In the genomic region with DNA sequence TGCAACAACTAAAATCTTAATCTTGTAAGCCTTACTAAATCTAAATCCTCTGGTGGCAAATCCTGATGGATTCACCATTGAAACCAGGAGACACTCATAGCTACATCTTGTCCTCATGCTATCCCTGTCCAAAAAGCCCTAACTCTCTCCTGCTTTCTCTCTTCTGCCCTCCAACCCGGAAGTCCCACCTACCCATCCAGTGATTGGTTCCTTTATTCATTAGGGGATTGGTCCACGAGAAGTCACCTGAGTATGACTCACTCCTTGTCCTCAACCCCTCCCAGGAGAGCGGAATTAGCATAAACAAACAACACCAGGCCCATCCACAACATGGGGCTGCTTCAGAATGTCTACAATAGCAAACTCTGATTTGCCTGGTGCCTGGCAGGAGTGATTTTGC, we compare ENCODE assay signal across 26 mouse cellular contexts.
DNase-seq lines count a peak whose midpoint lies in the region; ATAC-seq and TF ChIP-seq lines count a peak whose summit lies in the region.
"Had no signal": no experiment of that assay in that cellular context is flagged by ENCODE, and none has a peak within 500 bp of the region (broad histone marks: within the 10 kb centered on the region; RNA-seq: fewer than 3 reads in every experiment).

No protein-coding gene starts in this region.

- no peak overlapping the region for H3K9ac ChIP-seq in CH12.LX (ENCODE audit: insufficient read depth, low read depth)
- H3K9ac ChIP-seq in liver, postnatal 0 days (replicated peaks) = no peak overlapping the region
- H3K9ac ChIP-seq: embryonic facial prominence, embryonic 13.5 days; embryonic facial prominence, embryonic 15.5 days; forebrain, embryonic 12.5 days had no signal

- TF ChIP-seq RAD21 in CH12.LX (IDR thresholded peaks at IDR 0.05; ENCODE audit: low read depth, low read length) = no peak

- no peak for TF ChIP-seq EP300 in CH12.LX (IDR thresholded peaks at IDR 0.05; ENCODE audit: low read length)
- TF ChIP-seq EP300 in liver, postnatal 0 days (IDR thresholded peaks at IDR 0.05; ENCODE audit: low read depth) = no peak

- dilution Hi-C loops in CH12.LX (cut with MboI; ENCODE audit: extremely low pct_ligation_motif_present, extremely low pct_unique_long_range_greater_than_20kb, low sequenced_read_pairs) = no loop called here

- no peaks in the 10 kb centered on the region for H3K36me3 ChIP-seq in CH12.LX (replicated peaks in 1 of 2; ENCODE audit: control insufficient read depth in 1 of 2, insufficient read depth in 1 of 2, low read length in 1 of 2)
- H3K36me3 ChIP-seq in liver, postnatal 0 days (replicated peaks; ENCODE audit: insufficient read depth, low read length) = no peaks in the 10 kb centered on the region
- H3K36me3 ChIP-seq: embryonic facial prominence, embryonic 13.5 days; embryonic facial prominence, embryonic 15.5 days; forebrain, embryonic 10.5 days; forebrain, embryonic 12.5 days had no signal

- H3K27me3 ChIP-seq in CH12.LX (replicated peaks) = no peaks in the 10 kb centered on the region
- H3K27me3 ChIP-seq in liver, postnatal 0 days (ENCODE audit: insufficient read depth, low read length) = no peaks in the 10 kb centered on the region
- H3K27me3 ChIP-seq: embryonic facial prominence, embryonic 13.5 days; embryonic facial prominence, embryonic 15.5 days; forebrain, embryonic 12.5 days had no signal

- TF ChIP-seq POLR2A in CH12.LX (IDR thresholded peaks at IDR 0.05; ENCODE audit: low read depth, low read length) = 0 out of 2 replicates have a peak, but pooled peaks have one; percentile 38

- TF ChIP-seq CTCF in CH12.LX (conservative IDR thresholded peaks at IDR 0.05 in 1 of 2, IDR thresholded peaks at IDR 0.05 in 1 of 2; ENCODE audit: low read depth in 2 of 2, low read length in 2 of 2) = no peak
- no peak for TF ChIP-seq CTCF in liver, postnatal 0 days (IDR thresholded peaks at IDR 0.05; ENCODE audit: low read depth)

- H3K79me2 ChIP-seq in CH12.LX (replicated peaks; ENCODE audit: control insufficient read depth, extremely low read depth, insufficient read depth, poor library complexity, severe bottlenecking) = no peaks in the 10 kb centered on the region

- DNase-seq in 3134 (ENCODE audit: extremely low read depth, insufficient read length, low spot score) (peak; percentile 56), CH12.LX (ENCODE audit: extremely low read depth) (peak; percentile 90), R1 (ENCODE audit: low read depth, low spot score) (peak; percentile 12), adipocyte (ENCODE audit: low spot score) (peak; percentile 4)
- no peak for DNase-seq in adrenal gland, adult 2 months
- no peak for DNase-seq in spleen, postnatal 36 days (ENCODE audit: low spot score in 2 of 2)
- no peak for DNase-seq in liver, postnatal 0 days
- DNase-seq: adrenal gland, adult 8-10 months; adrenal gland, postnatal 14 days; adrenal gland, postnatal 36 days; B cell, adult 2 months; cerebellum, adult 11-12 months; cerebellum, adult 2 months; cerebellum, adult 9-10 months; cerebellum, postnatal 10 days; cerebellum, postnatal 25 days had no signal

- H3K4me3 ChIP-seq in CH12.LX (replicated peaks in 1 of 3; ENCODE audit: low read depth in 2 of 3, low read length in 2 of 3, poor library complexity in 1 of 3) = peak overlapping the region in 1 of 3 experiments; percentile 46
- no peak overlapping the region for H3K4me3 ChIP-seq in liver, postnatal 0 days (ENCODE audit: low read depth, low read length)
- H3K4me3 ChIP-seq: embryonic facial prominence, embryonic 13.5 days; embryonic facial prominence, embryonic 15.5 days; erythroblast, embryonic 14.5 days; forebrain, embryonic 10.5 days; forebrain, embryonic 12.5 days had no signal

- H3K4me1 ChIP-seq in CH12.LX (ENCODE audit: control insufficient read depth in 1 of 2, insufficient read depth in 2 of 2) = peaks cover 0 to 7% of the 10 kb centered on the region in 2 experiments; a peak in 2 of 4 replicates
- H3K4me1 ChIP-seq in liver, postnatal 0 days (ENCODE audit: insufficient read depth) = no peaks in the 10 kb centered on the region
- H3K4me1 ChIP-seq: embryonic facial prominence, embryonic 13.5 days; embryonic facial prominence, embryonic 15.5 days; forebrain, embryonic 10.5 days; forebrain, embryonic 12.5 days had no signal

- no peak overlapping the region for H3K4me2 ChIP-seq in CH12.LX (ENCODE audit: insufficient read depth, low read depth, poor library complexity, severe bottlenecking)
- H3K4me2 ChIP-seq in liver, postnatal 0 days (ENCODE audit: low read depth, low read length) = no peak overlapping the region
- H3K4me2 ChIP-seq: embryonic facial prominence, embryonic 13.5 days; embryonic facial prominence, embryonic 15.5 days; forebrain, embryonic 12.5 days had no signal

- H3K9me3 ChIP-seq in CH12.LX (replicated peaks; ENCODE audit: low read length) = no peaks in the 10 kb centered on the region
- no peaks in the 10 kb centered on the region for H3K9me3 ChIP-seq in liver, postnatal 0 days (ENCODE audit: low read length)
- H3K9me3 ChIP-seq: embryonic facial prominence, embryonic 13.5 days; embryonic facial prominence, embryonic 15.5 days; forebrain, embryonic 10.5 days; forebrain, embryonic 12.5 days had no signal

- ATAC-seq in liver, postnatal 0 days = no peak
- ATAC-seq: activated CD4-positive, CD25-positive, alpha-beta regulatory T cell, adult 4 months; CD4-positive, CD25-positive, alpha-beta regulatory T cell, adult 4 months; forebrain, embryonic 14.5 days; forebrain, embryonic 16.5 days; Patski had no signal

- WGBS in liver, postnatal 0 days (ENCODE audit: insufficient replicate concordance) = 57% methylated on average over 3 of the region's 3 CpGs

- in situ Hi-C loops in CH12.LX (cut with MboI; ENCODE audit: low pct_ligation_motif_present, low pct_unique_long_range_greater_than_20kb, low sequenced_read_pairs) = no loop called here

- no peak overlapping the region for H3K27ac ChIP-seq in CH12.LX (ENCODE audit: insufficient read depth, low read depth)
- H3K27ac ChIP-seq in liver, postnatal 0 days (ENCODE audit: low read depth) = no peak overlapping the region
- H3K27ac ChIP-seq: embryonic facial prominence, embryonic 13.5 days; embryonic facial prominence, embryonic 15.5 days; forebrain, embryonic 10.5 days; forebrain, embryonic 12.5 days had no signal

TF ChIP-seq in CH12.LX, 34 proteins besides CTCF, POLR2A, EP300 and RAD21:
- TF ChIP-seq ETS1 (conservative IDR thresholded peaks at IDR 0.05; ENCODE audit: low read depth, low read length) (no peak), RCOR1 (conservative IDR thresholded peaks at IDR 0.05; ENCODE audit: low read depth, low read length) (no peak), MEF2A (IDR thresholded peaks at IDR 0.05; ENCODE audit: borderline replicate concordance, low read depth, low read length) (no peak), USF1 (IDR thresholded peaks at IDR 0.05; ENCODE audit: low read depth, low read length) (peak; percentile 30; the same call in 1 of the 2 replicates), TCF12 (IDR thresholded peaks at IDR 0.05; ENCODE audit: low read depth, low read length) (no peak), TBP (conservative IDR thresholded peaks at IDR 0.05; ENCODE audit: low read depth, low read length) (0 out of 2 replicates have a peak, but pooled peaks have one; percentile 58), ZNF384 (IDR thresholded peaks at IDR 0.05; ENCODE audit: low read depth, low read length) (no peak), NELFE (IDR thresholded peaks at IDR 0.05; ENCODE audit: low read depth, low read length) (no peak), POLR2AphosphoS2 (IDR thresholded peaks at IDR 0.05; ENCODE audit: low read depth, low read length) (no peak), IRF4 (IDR thresholded peaks at IDR 0.05; ENCODE audit: low read depth, low read length) (no peak), UBTF (IDR thresholded peaks at IDR 0.05; ENCODE audit: low read depth, low read length) (no peak), MAFK (IDR thresholded peaks at IDR 0.05; ENCODE audit: insufficient replicate concordance, low read length) (no peak), BHLHE40 (IDR thresholded peaks at IDR 0.05; ENCODE audit: low read depth, low read length) (peak; percentile 83), MYC (IDR thresholded peaks at IDR 0.05; ENCODE audit: low read depth, low read length) (no peak), ELF1 (IDR thresholded peaks at IDR 0.05; ENCODE audit: low read depth, low read length) (peak; percentile 78), ZC3H11A (IDR thresholded peaks at IDR 0.05; ENCODE audit: low read depth, low read length) (no peak), MAX (IDR thresholded peaks at IDR 0.05; ENCODE audit: low read length) (no peak), SMC3 (IDR thresholded peaks at IDR 0.05; ENCODE audit: low read depth, low read length) (no peak), HCFC1 (IDR thresholded peaks at IDR 0.05; ENCODE audit: low read depth, low read length) (peak; percentile 40; the same call in 1 of the 2 replicates), JUN (IDR thresholded peaks at IDR 0.05; ENCODE audit: insufficient read depth, low read depth, low read length) (0 out of 2 replicates have a peak, but pooled peaks have one; percentile 11), JUND (conservative IDR thresholded peaks at IDR 0.05; ENCODE audit: low read depth, low read length) (peak; percentile 68), GABPA (IDR thresholded peaks at IDR 0.05; ENCODE audit: insufficient replicate concordance, low read depth, low read length) (no peak), CHD2 (IDR thresholded peaks at IDR 0.05; ENCODE audit: low read length) (no peak), MAZ (IDR thresholded peaks at IDR 0.05; ENCODE audit: low read depth, low read length) (no peak), PAX5 (IDR thresholded peaks at IDR 0.05; ENCODE audit: low read length) (no peak)

Comparison
In these comparisons a context has a peak if more than half of its experiments do, and no peak if none do; other contexts are left out.
1. DNase-seq: peak in 3134 (single experiment), CH12.LX (single experiment), R1 (single experiment) and adipocyte (single experiment); none in adrenal gland, adult 2 months (single experiment), spleen, postnatal 36 days (0 of 2) and liver, postnatal 0 days (single experiment).